11 mouse cellular contexts compared by ENCODE assay signal in genomic region chr5:115018813-115019212, GRCm38 (mm10). TPM values are rescaled to one million over a fixed set of nuclear protein-coding genes. Genes with fewer than 3 reads are reported as not detected.
DNase-seq lines count a peak whose midpoint lies in the region; ATAC-seq and TF ChIP-seq lines count a peak whose summit lies in the region.
"Had no signal": no experiment of that assay in that cellular context is flagged by ENCODE, and none has a peak within 500 bp of the region (broad histone marks: within the 10 kb centered on the region; RNA-seq: fewer than 3 reads in every experiment).

No protein-coding gene starts in this region.

- H3K4me1 ChIP-seq in forebrain, embryonic 13.5 days = peaks cover 9% of the 10 kb centered on the region
- peaks cover 17% of the 10 kb centered on the region for H3K4me1 ChIP-seq in forebrain, embryonic 15.5 days
- peaks cover 10% of the 10 kb centered on the region for H3K4me1 ChIP-seq in lung, embryonic 14.5 days (ENCODE audit: insufficient read depth)
- H3K4me1 ChIP-seq in liver, embryonic 14.5 days (replicated peaks; ENCODE audit: control insufficient read depth in 2 of 2, insufficient read depth in 2 of 2, low read length in 1 of 2) = peaks cover 41 to 42% of the 10 kb centered on the region in 2 experiments

- ATAC-seq in forebrain, embryonic 13.5 days = no peak
- ATAC-seq in forebrain, embryonic 15.5 days (replicated peaks) = no peak
- ATAC-seq in lung, embryonic 14.5 days (ENCODE audit: insufficient read depth) = no peak
- peak; percentile 46; the same call in 1 of the 2 replicates for ATAC-seq in liver, embryonic 14.5 days (ENCODE audit: insufficient read depth)

- TF ChIP-seq EP300 in liver, embryonic 14.5 days (IDR thresholded peaks at IDR 0.05; ENCODE audit: low read depth) = no peak

- 0 out of 2 replicates have a peak, but pooled peaks cover 5% of the 10 kb centered on the region for H3K36me3 ChIP-seq in forebrain, embryonic 13.5 days (ENCODE audit: poor library complexity, severe bottlenecking)
- H3K36me3 ChIP-seq in forebrain, embryonic 15.5 days = no peaks in the 10 kb centered on the region
- H3K36me3 ChIP-seq in lung, embryonic 14.5 days (ENCODE audit: insufficient read depth) = no peaks in the 10 kb centered on the region
- no peaks in the 10 kb centered on the region for H3K36me3 ChIP-seq in liver, embryonic 14.5 days (replicated peaks; ENCODE audit: control insufficient read depth, insufficient read depth, low read depth)
- H3K36me3 ChIP-seq: neural tube, embryonic 13.5 days had no signal

- DNase-seq in lung, embryonic 14.5 days = no peak
- no peak for DNase-seq in lung, postnatal 14 days
- DNase-seq in liver, embryonic 14.5 days (ENCODE audit: low read depth in 3 of 3, low spot score in 3 of 3) = no peak
- no peak for DNase-seq in thymus, postnatal 4 days
- no peak for DNase-seq in retina, postnatal 1 day
- no peak for DNase-seq in spleen, postnatal 4 days (ENCODE audit: low spot score in 2 of 2)

- H3K4me2 ChIP-seq in forebrain, embryonic 13.5 days = no peak overlapping the region
- H3K4me2 ChIP-seq in forebrain, embryonic 15.5 days (replicated peaks) = no peak overlapping the region
- no peak overlapping the region for H3K4me2 ChIP-seq in lung, embryonic 14.5 days
- peak overlapping the region; percentile 61 for H3K4me2 ChIP-seq in liver, embryonic 14.5 days (ENCODE audit: low read depth)
- H3K4me2 ChIP-seq: embryonic facial prominence, embryonic 12.5 days; neural tube, embryonic 13.5 days had no signal

- no peaks in the 10 kb centered on the region for H3K9me3 ChIP-seq in forebrain, embryonic 13.5 days (replicated peaks)
- no peaks in the 10 kb centered on the region for H3K9me3 ChIP-seq in forebrain, embryonic 15.5 days
- H3K9me3 ChIP-seq in lung, embryonic 14.5 days (ENCODE audit: low read depth, low read length) = no peaks in the 10 kb centered on the region
- H3K9me3 ChIP-seq in liver, embryonic 14.5 days (ENCODE audit: control insufficient read depth, low read length) = no peaks in the 10 kb centered on the region
- H3K9me3 ChIP-seq: embryonic facial prominence, embryonic 12.5 days; neural tube, embryonic 13.5 days had no signal

- H3K27ac ChIP-seq in forebrain, embryonic 13.5 days = peak overlapping the region; percentile 0; the same call in 1 of the 2 replicates
- H3K27ac ChIP-seq in forebrain, embryonic 15.5 days (replicated peaks) = no peak overlapping the region
- H3K27ac ChIP-seq in lung, embryonic 14.5 days (ENCODE audit: low read depth) = peak overlapping the region; percentile 26; the same call in 1 of the 2 replicates
- H3K27ac ChIP-seq in liver, embryonic 14.5 days = peak overlapping the region; percentile 54
- H3K27ac ChIP-seq: embryonic facial prominence, embryonic 12.5 days; layer of hippocampus, adult 2 months; neural tube, embryonic 13.5 days had no signal

- no peaks in the 10 kb centered on the region for H3K27me3 ChIP-seq in forebrain, embryonic 13.5 days
- no peaks in the 10 kb centered on the region for H3K27me3 ChIP-seq in forebrain, embryonic 15.5 days
- H3K27me3 ChIP-seq in lung, embryonic 14.5 days (ENCODE audit: insufficient read depth, low read length) = no peaks in the 10 kb centered on the region
- no peaks in the 10 kb centered on the region for H3K27me3 ChIP-seq in liver, embryonic 14.5 days (ENCODE audit: control insufficient read depth, insufficient read depth, low read length)
- H3K27me3 ChIP-seq: embryonic facial prominence, embryonic 12.5 days; neural tube, embryonic 13.5 days had no signal

- H3K4me3 ChIP-seq in forebrain, embryonic 13.5 days = no peak overlapping the region
- H3K4me3 ChIP-seq in forebrain, embryonic 15.5 days = no peak overlapping the region
- H3K4me3 ChIP-seq in lung, embryonic 14.5 days (ENCODE audit: low read depth, low read length) = no peak overlapping the region
- peak overlapping the region; percentile 10 to 49 for H3K4me3 ChIP-seq in liver, embryonic 14.5 days (ENCODE audit: insufficient read depth in 1 of 2, low read depth in 2 of 2, low read length in 2 of 2)
- H3K4me3 ChIP-seq: embryonic facial prominence, embryonic 12.5 days; layer of hippocampus, adult 2 months; neural tube, embryonic 13.5 days had no signal

- 82% methylated on average over 4 of the region's 4 CpGs for WGBS in forebrain, embryonic 13.5 days
- 75% methylated on average over 4 of the region's 4 CpGs for WGBS in forebrain, embryonic 15.5 days
- 42% methylated on average over 4 of the region's 4 CpGs for WGBS in lung, embryonic 14.5 days
- WGBS in liver, embryonic 14.5 days (ENCODE audit: insufficient replicate concordance) = 4% methylated on average over 4 of the region's 4 CpGs

- H3K9ac ChIP-seq in forebrain, embryonic 13.5 days = no peak overlapping the region
- H3K9ac ChIP-seq in forebrain, embryonic 15.5 days (replicated peaks) = no peak overlapping the region
- no peak overlapping the region for H3K9ac ChIP-seq in lung, embryonic 14.5 days
- peak overlapping the region; percentile 28 for H3K9ac ChIP-seq in liver, embryonic 14.5 days (replicated peaks)
- H3K9ac ChIP-seq: embryonic facial prominence, embryonic 12.5 days; neural tube, embryonic 13.5 days had no signal

- no peak for TF ChIP-seq CTCF in lung, embryonic 14.5 days (IDR thresholded peaks at IDR 0.05; ENCODE audit: low read depth)
- TF ChIP-seq CTCF in liver, embryonic 14.5 days (IDR thresholded peaks at IDR 0.05; ENCODE audit: low read depth) = no peak

RNA-seq across cellular contexts. Expression of gene Sppl3, which starts 7.9 kb away (rescaled TPM):
- polyA plus RNA-seq in forebrain, embryonic 13.5 days (2015; fragmentation: Nextera tagmentation; extraction: Ambion mirVana) = 16.0 and 16.4 TPM in 2 replicates
- 19.2 and 31.7 TPM in 2 replicates for polyA plus RNA-seq in forebrain, embryonic 15.5 days (2015; fragmentation: Nextera tagmentation; extraction: Ambion mirVana)
- 32.8 and 39.6 TPM in 2 replicates for polyA plus RNA-seq in lung, embryonic 14.5 days (2014; fragmentation: Nextera tagmentation; extraction: Ambion mirVana)
- 17.2 and 17.6 TPM in 2 replicates for polyA plus RNA-seq in liver, embryonic 14.5 days (2012; rRNA removed)
- polyA plus RNA-seq in liver, embryonic 14.5 days (2014; fragmentation: Nextera tagmentation; extraction: Ambion mirVana) = 5.4 and 7.0 TPM in 2 replicates

RNA-seq across cellular contexts. Expression of gene Hnf1a, which starts 47.9 kb away (rescaled TPM):
- 0.05 and 0.06 TPM in 2 replicates for polyA plus RNA-seq in forebrain, embryonic 13.5 days (2015; fragmentation: Nextera tagmentation; extraction: Ambion mirVana)
- not detected in 2 replicates for polyA plus RNA-seq in forebrain, embryonic 15.5 days (2015; fragmentation: Nextera tagmentation; extraction: Ambion mirVana)
- 0.05 TPM in 1 of 2 replicates, not detected in the other for polyA plus RNA-seq in lung, embryonic 14.5 days (2014; fragmentation: Nextera tagmentation; extraction: Ambion mirVana)
- polyA plus RNA-seq in liver, embryonic 14.5 days (2012; rRNA removed) = 1.2 and 1.6 TPM in 2 replicates
- 0.86 and 1.5 TPM in 2 replicates for polyA plus RNA-seq in liver, embryonic 14.5 days (2014; fragmentation: Nextera tagmentation; extraction: Ambion mirVana)

Comparison
In these comparisons a context has a peak if more than half of its experiments do, and no peak if none do; other contexts are left out.
1. H3K4me3 ChIP-seq: peak in liver, embryonic 14.5 days (2 of 2); none in forebrain, embryonic 13.5 days (single experiment), forebrain, embryonic 15.5 days (single experiment) and lung, embryonic 14.5 days (single experiment).